Mouse (Mus musculus) urinary bladder, adult 2 months (tissue): ENCODE data around the gene Med28. TPM values are rescaled to one million over a fixed set of nuclear protein-coding genes. Genes with fewer than 3 reads are reported as not detected.

Experiments used
- DNase-seq: peaks from one replicate; pipeline ENCODE4 v3.0.0; 2022; ENCODE audit warnings: low spot score
- polyA plus RNA-seq: library from polyadenylated mRNA; depleted of rRNA; stranded (reverse); fragments of >200 nt; gene quantifications from 2 replicates; pipeline ENCODE4 v1.2.3, GENCODE M21; 2012; rRNA removed

Gene Med28
- 104 and 119 TPM in 2 replicates for polyA plus RNA-seq

DNA sequence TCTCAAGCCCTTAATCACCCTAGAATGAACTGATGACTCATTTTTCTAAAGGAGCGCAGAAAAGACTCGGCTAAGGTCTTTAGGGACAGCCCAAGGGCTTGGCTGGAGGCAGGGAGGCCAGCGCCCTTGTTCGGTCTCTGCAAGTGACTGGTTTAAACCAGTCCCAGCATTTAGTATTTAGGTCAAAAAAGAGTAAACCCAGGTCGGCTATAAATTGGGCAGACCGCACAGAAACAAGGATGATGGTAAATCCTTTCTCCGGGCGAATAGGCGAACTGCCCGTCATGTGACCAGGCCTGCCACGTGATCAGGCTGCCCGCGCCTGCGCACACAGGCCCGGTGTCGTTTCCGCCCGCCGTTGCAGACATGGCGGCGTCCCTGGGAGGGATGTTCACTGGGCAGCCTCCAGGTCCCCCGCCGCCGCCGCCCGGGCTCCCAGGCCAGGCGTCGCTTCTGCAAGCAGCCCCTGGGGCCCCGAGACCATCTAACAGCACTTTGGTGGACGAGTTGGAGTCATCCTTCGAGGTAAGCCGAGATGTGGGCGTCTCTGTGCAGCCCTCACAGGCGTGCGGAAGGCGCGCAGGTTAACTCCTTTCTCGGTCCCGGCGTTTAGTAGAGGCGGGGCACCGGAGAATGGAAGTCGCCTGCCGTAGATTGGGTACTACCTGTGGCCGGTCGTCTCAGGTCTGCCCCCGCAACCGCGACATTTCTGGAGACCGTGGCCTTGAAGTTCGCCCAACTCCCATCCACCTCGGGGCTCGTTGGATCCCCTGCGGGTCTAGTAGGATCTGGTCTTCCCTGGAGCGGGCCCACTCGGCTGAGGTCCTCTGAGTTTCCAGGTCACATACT, at the start of gene Med28:
Gene Med28, plus strand, starts transcription at position 270 of the 849 bp plus-strand sequence.
- DNase-seq: peak; percentile 98

DNA sequence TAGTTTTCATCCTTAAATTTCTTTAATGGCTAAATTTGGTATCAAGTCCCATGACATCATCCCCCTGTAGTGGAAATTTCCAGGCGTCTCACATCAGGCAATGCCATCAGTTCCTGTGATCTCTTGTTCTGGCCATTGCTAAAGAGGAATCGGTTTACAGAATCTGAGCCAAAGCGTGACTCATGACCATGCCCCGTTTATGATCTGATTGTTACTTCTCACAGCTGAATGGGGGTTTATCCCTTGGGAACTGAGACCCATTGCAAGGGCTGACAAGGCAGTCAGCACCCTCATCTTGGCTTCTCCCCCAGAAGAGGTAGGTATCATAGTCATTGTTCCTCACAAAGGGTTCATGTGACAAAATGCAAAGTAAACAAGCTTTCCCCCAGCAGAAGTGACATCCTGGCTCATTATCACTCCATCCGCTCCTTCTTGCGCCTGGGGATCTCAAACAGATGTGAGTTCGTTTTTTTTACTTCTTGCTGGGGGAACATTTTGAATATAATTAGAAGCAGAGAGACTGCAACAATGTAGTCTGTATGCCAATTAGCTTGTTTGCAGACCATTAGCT, 47.1 kb upstream of the Med28 start:
- DNase-seq: no peak

DNA sequence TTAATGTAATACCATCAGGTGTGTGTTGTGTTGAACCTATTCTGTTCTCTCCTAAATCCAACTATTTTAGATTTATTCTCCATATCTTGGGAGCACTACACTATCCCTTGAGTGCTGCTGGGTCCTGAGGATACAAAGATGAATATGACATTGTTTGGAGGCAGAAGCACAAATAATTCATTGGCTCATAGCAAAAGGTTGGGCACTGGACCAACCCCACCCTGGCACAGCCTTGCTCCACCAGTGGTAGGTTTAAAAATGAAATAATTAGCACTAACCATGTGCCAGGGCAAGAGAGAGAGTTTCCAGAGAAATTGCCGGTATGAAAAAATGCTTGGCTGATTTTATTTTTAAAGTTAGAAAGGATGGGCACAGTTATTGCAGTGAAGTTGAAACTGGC, 46.5 kb upstream of the Med28 start:
- no peak for DNase-seq

DNA sequence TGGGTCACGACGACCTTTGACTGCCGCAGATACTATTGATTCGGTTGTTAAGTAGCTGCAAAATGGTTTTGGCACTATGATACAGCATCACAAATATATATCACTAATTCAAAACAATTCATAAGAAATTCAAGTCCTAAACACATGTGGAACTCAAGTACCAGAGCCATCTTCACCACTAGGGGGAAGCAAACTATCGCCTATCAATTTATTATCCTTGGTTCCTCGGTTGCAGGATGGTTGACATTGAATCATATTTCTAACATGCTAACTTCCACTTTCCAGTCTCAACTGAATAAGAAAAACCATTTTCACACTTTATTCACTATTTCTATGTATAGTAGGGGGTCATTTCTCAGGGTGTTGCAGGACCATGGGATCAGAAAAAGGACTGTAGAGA, 45.8 kb upstream of the Med28 start:
- DNase-seq: no peak

DNA sequence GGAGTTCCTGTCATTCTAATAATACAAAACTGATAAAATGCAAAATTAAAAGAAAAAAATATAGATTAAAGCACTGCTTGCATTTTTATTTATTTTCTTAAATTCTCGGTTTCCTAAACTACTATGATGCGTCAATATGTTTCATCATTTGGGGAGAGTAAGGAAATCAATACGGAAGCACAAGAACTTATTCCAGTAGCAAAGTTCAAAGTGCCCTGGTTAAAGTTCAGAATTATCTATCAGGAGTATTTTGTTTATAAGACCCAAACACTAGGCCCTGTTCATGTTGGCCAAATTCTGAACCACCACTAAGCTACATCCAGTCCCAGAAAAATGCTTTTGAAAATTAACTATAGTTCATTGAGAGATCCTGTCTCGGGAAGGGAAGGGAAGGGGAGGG, 45.3 kb upstream of the Med28 start:
- DNase-seq: no peak

GRCm38 (mm10) chr5:45475771-45476170, 44.3 kb upstream of the Med28 start:
- no peak for DNase-seq

GRCm38 (mm10) chr5:45476288-45476687, 43.7 kb upstream of the Med28 start:
- no peak for DNase-seq

- DNase-seq: no peak
Measured at GRCm38 (mm10) chr5:45477601-45478000, 42.4 kb upstream of the Med28 start.

GRCm38 (mm10) chr5:45480066-45480465, 40.0 kb upstream of the Med28 start:
- DNase-seq: no peak

- DNase-seq: no peak
Measured at GRCm38 (mm10) chr5:45481125-45481524, 38.9 kb upstream of the Med28 start.

GRCm38 (mm10) chr5:45482607-45483006, 37.4 kb upstream of the Med28 start:
- DNase-seq: no peak

GRCm38 (mm10) chr5:45483654-45484053, 36.4 kb upstream of the Med28 start:
- no peak for DNase-seq

- no peak for DNase-seq
Measured at GRCm38 (mm10) chr5:45491776-45492175, 28.3 kb upstream of the Med28 start.

- DNase-seq: peak; percentile 95
Measured at GRCm38 (mm10) chr5:45493191-45494092, 26.6 kb upstream of the Med28 start, which contains the start of gene Lap3. Gene Lap3, plus strand, starts transcription at chr5:45493374.

DNA sequence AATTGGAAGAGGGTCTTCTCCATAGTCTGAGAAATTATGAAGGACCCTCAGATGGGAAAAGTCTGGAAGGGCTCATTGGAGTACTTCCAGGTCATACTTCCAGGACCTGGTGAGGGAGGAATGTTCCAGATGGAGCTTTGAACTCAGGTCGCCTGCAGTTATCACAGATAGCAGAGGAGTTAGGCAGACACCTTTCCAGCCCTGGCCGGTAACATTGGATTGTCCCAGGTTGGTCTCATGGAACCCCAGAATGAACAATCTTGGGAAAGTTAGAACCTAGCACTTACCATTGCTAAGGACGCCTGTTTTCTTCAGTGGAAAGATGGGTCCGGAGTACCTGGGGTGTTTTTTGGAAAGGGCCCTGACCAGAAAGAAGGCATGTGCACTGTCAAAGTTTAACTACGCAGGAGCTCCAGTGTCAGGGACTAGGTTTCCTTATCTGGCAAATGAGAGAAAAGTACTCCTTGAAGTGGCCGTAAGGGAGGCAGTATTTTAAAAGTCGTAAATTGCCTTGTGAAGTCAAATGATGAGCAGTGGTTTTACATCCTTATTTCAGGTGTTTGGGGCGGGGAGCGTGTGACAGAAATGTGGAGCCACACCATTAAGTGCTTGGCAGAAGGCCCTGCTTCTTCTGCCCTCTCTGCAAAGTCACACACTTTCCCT, 25.8 kb upstream of the Med28 start:
- no peak for DNase-seq

DNA sequence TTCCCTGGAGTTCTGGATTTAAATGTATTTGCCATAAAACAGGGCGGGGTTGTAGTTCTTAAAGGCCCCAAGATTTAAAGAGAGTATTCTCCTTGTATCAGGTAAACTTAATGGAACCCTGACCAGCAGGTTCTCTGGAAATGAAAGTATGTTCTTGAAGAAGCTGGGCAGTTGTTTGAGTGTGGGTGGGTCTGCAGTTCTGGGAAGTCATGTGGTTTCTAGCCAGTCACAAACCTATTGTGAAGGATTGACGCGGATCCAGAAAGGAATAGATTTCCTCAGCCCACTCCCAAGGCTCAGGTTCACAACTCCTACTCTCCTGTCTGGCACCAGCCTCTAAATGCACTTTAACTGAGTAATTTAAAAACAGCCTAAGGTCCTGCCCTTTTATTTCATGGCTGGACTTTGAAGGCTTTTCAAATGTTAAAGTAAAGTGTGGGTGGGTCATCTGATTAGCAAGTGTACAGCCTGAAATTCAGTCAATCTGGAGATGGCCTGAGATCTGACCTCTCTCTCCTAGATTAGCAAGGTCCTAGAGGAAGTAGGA, 24.5 kb upstream of the Med28 start:
- no peak for DNase-seq

DNA sequence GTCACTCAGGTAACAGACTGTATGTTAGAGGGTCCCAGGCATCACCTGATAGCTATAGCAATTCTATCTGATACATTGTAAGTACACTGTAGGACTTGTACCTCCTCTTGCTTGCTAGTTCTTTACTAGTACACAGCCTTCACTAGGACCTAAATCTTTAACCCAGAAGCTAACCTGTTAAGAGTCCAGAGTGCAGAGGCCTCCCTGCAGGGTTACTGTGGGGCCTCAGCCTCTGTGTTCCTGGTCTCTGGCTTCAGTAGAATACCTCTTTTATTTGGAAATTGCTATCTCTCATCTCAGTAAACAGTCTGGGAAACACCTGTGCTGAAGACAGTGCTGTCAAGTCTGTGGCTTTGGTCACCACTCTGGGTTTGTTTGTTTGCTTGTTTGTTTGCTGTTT, 24.0 kb upstream of the Med28 start:
- DNase-seq: no peak

DNA sequence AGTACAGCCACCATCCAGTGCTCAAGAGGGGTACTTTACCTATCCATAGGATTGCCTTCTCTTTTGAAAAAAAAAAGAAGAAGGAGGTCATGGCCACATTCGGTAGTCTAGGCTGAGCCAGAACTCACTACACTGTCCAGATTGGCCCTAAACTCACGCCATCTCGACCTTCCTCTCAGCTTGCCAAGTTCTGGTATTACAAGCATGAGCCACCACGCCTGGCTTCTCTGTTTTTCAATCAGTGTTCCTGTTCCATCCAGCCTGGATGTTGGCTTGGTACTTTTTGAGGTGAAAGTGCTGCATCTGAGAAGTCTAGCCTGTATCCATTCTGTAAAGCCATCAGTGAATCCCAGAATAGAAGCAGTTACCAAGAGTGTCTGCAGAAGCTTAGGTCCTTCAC, 23.6 kb upstream of the Med28 start:
- no peak for DNase-seq

DNA sequence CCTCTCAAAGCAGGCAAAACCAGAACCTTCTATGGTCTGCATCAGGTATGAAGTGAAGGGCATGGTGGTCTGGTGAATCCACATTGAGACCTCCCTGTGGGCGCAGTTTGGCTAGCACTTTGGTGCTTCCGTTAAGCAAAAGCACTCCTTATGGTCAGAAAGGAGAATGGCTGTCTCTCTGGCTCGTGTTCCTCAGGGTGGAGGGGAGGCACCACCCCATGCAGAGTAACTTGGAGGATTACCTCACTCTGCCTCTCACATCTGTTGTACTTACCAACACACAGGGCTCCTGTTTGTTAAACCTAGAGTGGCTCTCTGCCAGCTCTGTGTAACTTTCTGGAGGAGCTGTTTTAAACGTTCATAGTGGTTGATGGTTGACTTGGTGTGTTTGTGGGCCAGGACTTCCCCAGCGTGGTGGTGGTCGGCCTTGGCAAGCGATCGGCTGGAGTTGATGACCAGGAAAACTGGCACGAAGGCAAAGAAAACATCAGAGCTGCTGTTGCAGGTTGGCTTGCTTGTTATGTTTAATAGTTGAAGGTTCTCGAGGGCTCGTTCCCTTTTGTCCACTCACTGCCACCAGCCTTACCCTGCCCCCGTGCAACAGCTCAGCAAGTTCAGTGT, 23.0 kb upstream of the Med28 start:
- no peak for DNase-seq

GRCm38 (mm10) chr5:45497564-45497963, 22.5 kb upstream of the Med28 start:
- DNase-seq: no peak

GRCm38 (mm10) chr5:45510071-45510470, 10.0 kb upstream of the Med28 start:
- DNase-seq: no peak
